Mouse (Mus musculus) embryonic stem cell, embryonic (primary cell): ENCODE data around the gene 4833439L19Rik.

ENCODE experiments used
- CTCF ChIA-PET, 4 experiments: fragments of 300-600 bp in 2 of 4; fragments of 350-600 bp in 2 of 4; sonication (Branson Sonifier 250); formaldehyde crosslinking; loops; one replicate each; lab custom pipeline; 2022; ENCODE audit warnings: inconsistent platforms in 2 of 4; lab: Charles Lee
- POLR2A ChIA-PET, 4 experiments: fragments of 300-600 bp in 2 of 4; fragments of 350-600 bp in 2 of 4; sonication (Branson Sonifier 250); formaldehyde crosslinking; loops; one replicate each; lab custom pipeline; 2022; ENCODE audit warnings: antibody characterized with exemption in 4 of 4, inconsistent platforms in 1 of 4; lab: Charles Lee

4833439L19Rik gene

GRCm38 (mm10) chr13:54565201-54565581 lies at the start of gene 4833439L19Rik:
Gene 4833439L19Rik, minus strand, starts transcription at chr13:54565435.
- POLR2A ChIA-PET, result interaction anchor here in 3 of 4 experiments (1.0 to 6.1 kb wide), 16 partner anchors 9 to 129 kb away, joined by 3 to 40 read pairs (median 4); partner anchors contain the start of genes Arl10 (in 3 of the 3), Simc1 (in 2 of the 3), Higd2a (in 1 of the 3) and Nop16 (in 1 of the 3)

GRCm38 (mm10) chr13:54613141-54613540 lies 47.9 kb upstream of the 4833439L19Rik start:
- POLR2A ChIA-PET, result interaction anchor here in 3 of 4 experiments (0.6 to 1.7 kb wide), 9 partner anchors 8 to 176 kb away, joined by 3 to 6 read pairs (median 4); partner anchors contain the start of genes Higd2a (in 2 of the 3), Nop16 (in 2 of the 3), Simc1 (in 1 of the 3) and Tspan17 (in 1 of the 3)

More at GRCm38 (mm10) chr13:54565201-54565581, at the start of gene 4833439L19Rik:
- CTCF ChIA-PET, result interaction anchor here in 3 of 4 experiments (0.6 to 1.9 kb wide), 15 partner anchors 9 to 319 kb away, joined by 3 to 8 read pairs (median 5); partner anchors contain the start of genes Arl10 (in 1 of the 3), Faf2 (in 1 of the 3), Higd2a (in 1 of the 3) and Nop16 (in 1 of the 3)

GRCm38 (mm10) chr13:54610972-54611754 lies 45.9 kb upstream of the 4833439L19Rik start, which contains the start of gene Cltb:
Gene Cltb, minus strand, starts transcription at chr13:54611344.
- POLR2A ChIA-PET, result interaction anchor here in 3 of 4 experiments (0.5 to 4.8 kb wide), 23 partner anchors 8 to 926 kb away, joined by 3 to 53 read pairs (median 4); partner anchors contain the start of genes Higd2a (in 3 of the 3), Nop16 (in 3 of the 3), Faf2 (in 2 of the 3) and Simc1 (in 2 of the 3)
- CTCF ChIA-PET, result interaction anchor here (0.5 to 0.8 kb wide), 4 partner anchors 10 to 1777 kb away, joined by 3 to 10 read pairs (median 5); partner anchors contain the start of gene Faf2 (in 1 of the 4)

More at GRCm38 (mm10) chr13:54613141-54613540, 47.9 kb upstream of the 4833439L19Rik start:
- CTCF ChIA-PET, result interaction anchor here in 2 of 4 experiments (0.5 to 1.5 kb wide), 9 partner anchors 13 to 1335 kb away, joined by 3 to 4 read pairs (median 3); partner anchors contain the start of genes Cplx2 (in 1 of the 2), Higd2a (in 1 of the 2) and Nop16 (in 1 of the 2)

- ChIA-PET CTCF (interaction anchor here in 1 of 4 experiments (0.6 kb wide), 1 partner anchor 153 kb away, joined by 3 read pairs; no protein-coding TSS in a partner anchor), POLR2A (interaction anchor here in 3 of 4 experiments (0.5 to 4.8 kb wide), 12 partner anchors 8 to 395 kb away, joined by 3 to 53 read pairs (median 6); partner anchors contain the start of genes Higd2a (in 2 of the 3), Nop16 (in 2 of the 3), Simc1 (in 2 of the 3) and Arl10 (in 1 of the 3))
Observed at GRCm38 (mm10) chr13:54610613-54610971, 45.4 kb upstream of the 4833439L19Rik start.

GRCm38 (mm10) chr13:54609301-54609700 lies 44.1 kb upstream of the 4833439L19Rik start:
- ChIA-PET CTCF (interaction anchor here in 3 of 4 experiments (0.6 to 1.7 kb wide), 12 partner anchors 9 to 496 kb away, joined by 3 to 8 read pairs (median 3); partner anchors contain the start of genes 4833439L19Rik (in 1 of the 3), Faf2 (in 1 of the 3), Higd2a (in 1 of the 3) and Nop16 (in 1 of the 3)), POLR2A (interaction anchor here in 3 of 4 experiments (0.6 to 4.8 kb wide), 30 partner anchors 9 to 372 kb away, joined by 3 to 53 read pairs (median 4); partner anchors contain the start of genes Higd2a (in 3 of the 3), Nop16 (in 3 of the 3), Faf2 (in 2 of the 3) and Arl10 (in 1 of the 3))

- ChIA-PET CTCF (interaction anchor here in 3 of 4 experiments (0.6 to 1.7 kb wide), 9 partner anchors 8 to 1657 kb away, joined by 3 to 8 read pairs (median 5); partner anchors contain the start of genes 4833439L19Rik (in 1 of the 3), Faf2 (in 1 of the 3), Higd2a (in 1 of the 3) and Nop16 (in 1 of the 3)), POLR2A (interaction anchor here in 3 of 4 experiments (0.5 to 4.8 kb wide), 40 partner anchors 8 to 371 kb away, joined by 3 to 53 read pairs (median 4); partner anchors contain the start of genes Higd2a (in 3 of the 3), Nop16 (in 3 of the 3), Faf2 (in 2 of the 3) and Arl10 (in 1 of the 3))
Observed at GRCm38 (mm10) chr13:54608666-54609065, 43.4 kb upstream of the 4833439L19Rik start.

GRCm38 (mm10) chr13:54608002-54608401 lies 42.8 kb upstream of the 4833439L19Rik start:
- ChIA-PET CTCF (interaction anchor here (0.6 to 1.7 kb wide), 6 partner anchors 8 to 1658 kb away, joined by 3 to 8 read pairs (median 6); partner anchors contain the start of gene 4833439L19Rik (in 1 of the 4)), POLR2A (interaction anchor here in 3 of 4 experiments (0.6 to 4.8 kb wide), 26 partner anchors 8 to 104 kb away, joined by 3 to 53 read pairs (median 5); partner anchors contain the start of genes Faf2 (in 2 of the 3), Higd2a (in 2 of the 3), Nop16 (in 2 of the 3) and Arl10 (in 1 of the 3))

- CTCF ChIA-PET, result interaction anchor here in 1 of 4 experiments (0.7 kb wide), 1 partner anchor 159 kb away, joined by 3 read pairs; no protein-coding TSS in a partner anchor
- POLR2A ChIA-PET, result interaction anchor here in 3 of 4 experiments (0.6 to 4.1 kb wide), 7 partner anchors 9 to 46 kb away, joined by 3 to 46 read pairs (median 3); partner anchors contain the start of genes Higd2a (in 2 of the 3), Nop16 (in 2 of the 3) and Faf2 (in 1 of the 3)
Observed at GRCm38 (mm10) chr13:54607204-54607603, 42.0 kb upstream of the 4833439L19Rik start.

- ChIA-PET CTCF (interaction anchor here in 1 of 4 experiments (1.1 kb wide), 1 partner anchor 158 kb away, joined by 4 read pairs; no protein-coding TSS in a partner anchor), POLR2A (interaction anchor here in 3 of 4 experiments (1.0 to 4.9 kb wide), 19 partner anchors 8 to 101 kb away, joined by 3 to 54 read pairs (median 4); partner anchors contain the start of genes Higd2a (in 3 of the 3), Nop16 (in 3 of the 3), Faf2 (in 2 of the 3) and Simc1 (in 1 of the 3))
Observed at GRCm38 (mm10) chr13:54605426-54605825, 40.2 kb upstream of the 4833439L19Rik start.

- ChIA-PET CTCF (interaction anchor here in 2 of 4 experiments (0.6 to 1.4 kb wide), 2 partner anchors 136 to 233 kb away, joined by 4 read pairs; partner anchors contain the start of genes Cplx2 (in 1 of the 2) and Thoc3 (in 1 of the 2)), POLR2A (interaction anchor here in 3 of 4 experiments (0.7 to 4.9 kb wide), 23 partner anchors 9 to 283 kb away, joined by 3 to 54 read pairs (median 4); partner anchors contain the start of genes Higd2a (in 3 of the 3), Nop16 (in 3 of the 3), 4833439L19Rik (in 1 of the 3) and Faf2 (in 1 of the 3))
Observed at GRCm38 (mm10) chr13:54604221-54604620, 39.0 kb upstream of the 4833439L19Rik start.

- ChIA-PET POLR2A (interaction anchor here in 3 of 4 experiments (0.7 to 4.9 kb wide), 20 partner anchors 8 to 157 kb away, joined by 3 to 54 read pairs (median 5); partner anchors contain the start of genes Higd2a (in 3 of the 3), Nop16 (in 3 of the 3), 4833439L19Rik (in 1 of the 3) and Faf2 (in 1 of the 3)), CTCF (interaction anchor here in 2 of 4 experiments (0.6 to 1.0 kb wide), 2 partner anchors 11 to 29 kb away, joined by 3 to 5 read pairs; no protein-coding TSS in a partner anchor)
Observed at GRCm38 (mm10) chr13:54603501-54603900, 38.3 kb upstream of the 4833439L19Rik start.

GRCm38 (mm10) chr13:54602639-54603111 lies 37.4 kb upstream of the 4833439L19Rik start:
- ChIA-PET POLR2A (interaction anchor here in 2 of 4 experiments (0.6 to 4.9 kb wide), 11 partner anchors 9 to 143 kb away, joined by 3 to 54 read pairs (median 4); partner anchors contain the start of genes Higd2a (in 2 of the 2), Nop16 (in 2 of the 2), Arl10 (in 1 of the 2) and Cltb (in 1 of the 2)), CTCF (interaction anchor here in 2 of 4 experiments (0.6 to 1.0 kb wide), 2 partner anchors 30 to 37 kb away, joined by 3 to 6 read pairs; partner anchors contain the start of gene 4833439L19Rik (in 1 of the 2))

GRCm38 (mm10) chr13:54598622-54599143 lies 33.4 kb upstream of the 4833439L19Rik start:
- ChIA-PET CTCF (interaction anchor here in 1 of 4 experiments (0.6 kb wide), 1 partner anchor 17 kb away, joined by 3 read pairs; no protein-coding TSS in a partner anchor), POLR2A (interaction anchor here in 1 of 4 experiments (0.6 kb wide), 1 partner anchor 420 kb away, joined by 7 read pairs; no protein-coding TSS in a partner anchor)

- CTCF ChIA-PET, result no interaction called here
Observed at GRCm38 (mm10) chr13:54596870-54597269, 31.6 kb upstream of the 4833439L19Rik start.

GRCm38 (mm10) chr13:54596107-54596690 lies 31.0 kb upstream of the 4833439L19Rik start:
- CTCF ChIA-PET, result no interaction called here

More at GRCm38 (mm10) chr13:54596870-54597269, 31.6 kb upstream of the 4833439L19Rik start:
- POLR2A ChIA-PET, result interaction anchor here in 2 of 4 experiments (0.5 to 2.5 kb wide), 7 partner anchors 9 to 69 kb away, joined by 3 to 9 read pairs (median 3); partner anchors contain the start of gene Faf2 (in 1 of the 2)

More at GRCm38 (mm10) chr13:54596107-54596690, 31.0 kb upstream of the 4833439L19Rik start:
- POLR2A ChIA-PET, result interaction anchor here in 2 of 4 experiments (0.6 to 2.5 kb wide), 6 partner anchors 9 to 69 kb away, joined by 3 to 9 read pairs (median 6); no protein-coding TSS in a partner anchor
